Mouse (Mus musculus): ENCODE measurements around the gene Snx22.

DNA sequence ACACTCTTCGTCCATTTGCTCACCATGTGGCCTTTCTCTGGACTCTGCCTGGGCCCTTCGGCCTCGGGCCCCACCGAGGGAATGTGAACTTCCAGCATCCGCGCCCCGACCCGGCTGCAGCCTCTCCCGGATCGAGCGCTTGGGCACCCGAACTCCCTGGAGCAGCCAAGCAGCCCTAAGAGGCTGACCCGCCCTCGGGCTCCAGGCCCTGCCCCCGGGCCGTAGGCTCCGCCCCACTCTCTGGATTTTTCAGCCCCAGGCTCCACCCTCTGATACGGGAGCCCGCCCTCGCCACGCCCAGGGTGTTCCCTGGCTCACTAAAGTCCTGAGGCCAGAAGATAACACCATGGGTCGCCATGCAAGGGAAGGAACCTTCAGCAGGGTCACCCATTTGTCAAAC lies at the start of gene Snx22:
- TF ChIP-seq EP300 (IDR thresholded peaks at IDR 0.05) (no peak), CTCF (IDR thresholded peaks at IDR 0.05) (no peak)
